Mouse (Mus musculus): ENCODE data around the gene Pofut1. TPM values are rescaled to one million over a fixed set of nuclear protein-coding genes. Genes with fewer than 3 reads are reported as not detected.

The Pofut1 gene
- polyA plus RNA-seq, 1 experiment, result 17.5 TPM

- peak; percentile 93 for DNase-seq
- H3K4me1 ChIP-seq (ENCODE audit: control insufficient read depth, insufficient read depth, low read length), result peaks cover 5% of the 10 kb centered on the region; the same call in 1 of the 2 replicates
- peak within 1 kb of the TSS; percentile 89 for H3K4me3 ChIP-seq (ENCODE audit: insufficient read depth, low read depth, low read length)
- H3K36me3 ChIP-seq (ENCODE audit: control insufficient read depth, insufficient read depth, low read length), result no peaks in the 10 kb centered on the region
- H3K27ac ChIP-seq (ENCODE audit: insufficient read depth, low read depth, low read length), result peak within 1 kb of the TSS; percentile 19; the same call in 1 of the 2 replicates
- H3K27me3 ChIP-seq (replicated peaks; ENCODE audit: control insufficient read depth, insufficient read depth, low read length), result no peaks in the 10 kb centered on the region
- no peak for TF ChIP-seq CTCF (conservative IDR thresholded peaks at IDR 0.05; ENCODE audit: insufficient read depth, insufficient read length, low read depth, low read length)
- no peak for TF ChIP-seq POLR2A (IDR thresholded peaks at IDR 0.05; ENCODE audit: low read depth, low read length)
- WGBS, result under 1% methylated on average over 63 of the region's 63 CpGs
Measured at GRCm38 (mm10) chr2:153290938-153291928, 49.9 kb downstream of the Pofut1 start, which contains the start of gene Kif3b. Gene Kif3b, plus strand, starts transcription at chr2:153291413.

- peak; percentile 34 for DNase-seq
- no peaks in the 10 kb centered on the region for H3K36me3 ChIP-seq (ENCODE audit: control insufficient read depth, insufficient read depth, low read length)
- H3K4me1 ChIP-seq (ENCODE audit: control insufficient read depth, insufficient read depth, low read length), result peaks cover 5% of the 10 kb centered on the region; the same call in 1 of the 2 replicates
- 0 out of 2 replicates have a peak overlapping the region, but pooled peaks have one; percentile 89 for H3K4me3 ChIP-seq (ENCODE audit: insufficient read depth, low read depth, low read length)
- 44% methylated on average over 7 of the region's 7 CpGs for WGBS
- no peaks in the 10 kb centered on the region for H3K27me3 ChIP-seq (replicated peaks; ENCODE audit: control insufficient read depth, insufficient read depth, low read length)
- TF ChIP-seq POLR2A (IDR thresholded peaks at IDR 0.05; ENCODE audit: low read depth, low read length), result no peak
- no peak for TF ChIP-seq CTCF (conservative IDR thresholded peaks at IDR 0.05; ENCODE audit: insufficient read depth, insufficient read length, low read depth, low read length)
- no peak overlapping the region for H3K27ac ChIP-seq (ENCODE audit: insufficient read depth, low read depth, low read length)
Measured at GRCm38 (mm10) chr2:153292305-153292861, 51.0 kb downstream of the Pofut1 start.

GRCm38 (mm10) chr2:153295196-153295595 is 53.9 kb downstream of the Pofut1 start:
- Histone ChIP-seq H3K27me3 (replicated peaks; ENCODE audit: control insufficient read depth, insufficient read depth, low read length) (no peaks in the 10 kb centered on the region), H3K4me1 (ENCODE audit: control insufficient read depth, insufficient read depth, low read length) (peaks cover 11% of the 10 kb centered on the region; the same call in 1 of the 2 replicates), H3K27ac (ENCODE audit: insufficient read depth, low read depth, low read length) (no peak overlapping the region), H3K4me3 (ENCODE audit: insufficient read depth, low read depth, low read length) (no peak overlapping the region), H3K36me3 (ENCODE audit: control insufficient read depth, insufficient read depth, low read length) (no peaks in the 10 kb centered on the region)
- TF ChIP-seq CTCF (conservative IDR thresholded peaks at IDR 0.05; ENCODE audit: insufficient read depth, insufficient read length, low read depth, low read length) (no peak), POLR2A (IDR thresholded peaks at IDR 0.05; ENCODE audit: low read depth, low read length) (no peak)
- 91% methylated on average over 4 of the region's 4 CpGs for WGBS
- DNase-seq, result no peak

DNA sequence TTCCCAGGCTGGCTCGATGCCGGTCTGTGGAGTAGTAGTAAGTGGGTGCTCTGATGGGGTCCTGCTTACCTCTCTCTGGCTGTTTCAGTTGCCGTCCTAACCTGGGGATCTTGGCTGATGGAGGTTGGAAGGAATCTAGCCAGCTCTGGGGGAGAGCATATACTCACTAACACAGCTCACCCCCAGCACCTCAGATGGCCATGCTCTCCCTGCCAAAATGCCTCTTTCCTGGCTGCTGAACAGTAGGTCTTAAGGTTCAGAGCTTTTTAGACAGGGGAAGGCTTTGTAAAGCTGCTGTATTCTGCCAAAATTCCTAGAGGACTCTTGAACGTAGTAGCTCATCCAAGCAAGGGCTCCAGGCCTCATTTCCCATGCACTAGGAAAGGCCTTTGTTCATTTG is 56.4 kb downstream of the Pofut1 start:
- no peak for DNase-seq
- WGBS, result 77% methylated on average over 4 of the region's 4 CpGs

DNA sequence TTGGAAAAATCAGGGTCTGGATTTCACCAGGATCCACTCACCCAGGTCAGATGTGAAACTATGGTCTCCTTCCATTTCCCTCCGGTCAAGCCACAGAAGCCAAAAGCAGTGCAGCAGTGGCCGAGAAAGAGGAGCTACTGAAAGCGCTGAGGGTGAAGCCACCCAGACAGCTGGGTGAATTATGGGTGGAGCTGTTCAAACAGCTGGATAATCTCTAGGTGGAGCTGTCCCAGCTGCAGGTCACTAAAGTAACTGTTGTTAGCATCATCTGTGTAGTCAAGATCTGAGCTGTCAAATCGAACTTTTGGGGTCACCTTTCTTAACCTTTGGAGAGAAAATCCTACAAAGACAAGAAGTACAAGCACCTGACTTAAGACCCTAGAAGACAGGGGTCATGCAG is 57.1 kb downstream of the Pofut1 start:
- WGBS, result 50% methylated on average over 4 of the region's 4 CpGs
- no peak for DNase-seq
- peak overlapping the region; percentile 16; the same call in 1 of the 2 replicates for H3K27ac ChIP-seq (ENCODE audit: insufficient read depth, low read depth, low read length)

More for the DNA sequence above, 56.4 kb downstream of the Pofut1 start:
- no peak for TF ChIP-seq CTCF (conservative IDR thresholded peaks at IDR 0.05; ENCODE audit: insufficient read depth, insufficient read length, low read depth, low read length)
- TF ChIP-seq POLR2A (IDR thresholded peaks at IDR 0.05; ENCODE audit: low read depth, low read length), result no peak
- Histone ChIP-seq H3K27ac (ENCODE audit: insufficient read depth, low read depth, low read length) (no peak overlapping the region), H3K36me3 (ENCODE audit: control insufficient read depth, insufficient read depth, low read length) (no peaks in the 10 kb centered on the region), H3K27me3 (replicated peaks; ENCODE audit: control insufficient read depth, insufficient read depth, low read length) (no peaks in the 10 kb centered on the region), H3K4me1 (ENCODE audit: control insufficient read depth, insufficient read depth, low read length) (peaks cover 6% of the 10 kb centered on the region; the same call in 1 of the 2 replicates), H3K4me3 (ENCODE audit: insufficient read depth, low read depth, low read length) (no peak overlapping the region)

GRCm38 (mm10) chr2:153298863-153299262 is 57.5 kb downstream of the Pofut1 start:
- 0 out of 2 replicates have a peak overlapping the region, but pooled peaks have one; percentile 16 for H3K27ac ChIP-seq (ENCODE audit: insufficient read depth, low read depth, low read length)
- H3K4me3 ChIP-seq (ENCODE audit: insufficient read depth, low read depth, low read length), result no peak overlapping the region
- peaks cover 6% of the 10 kb centered on the region; the same call in 1 of the 2 replicates for H3K4me1 ChIP-seq (ENCODE audit: control insufficient read depth, insufficient read depth, low read length)
- 0 out of 2 replicates have a peak, but pooled peaks have one; percentile 23 for TF ChIP-seq CTCF (conservative IDR thresholded peaks at IDR 0.05; ENCODE audit: insufficient read depth, insufficient read length, low read depth, low read length)
- TF ChIP-seq POLR2A (IDR thresholded peaks at IDR 0.05; ENCODE audit: low read depth, low read length), result no peak
- H3K36me3 ChIP-seq (ENCODE audit: control insufficient read depth, insufficient read depth, low read length), result no peaks in the 10 kb centered on the region
- H3K27me3 ChIP-seq (replicated peaks; ENCODE audit: control insufficient read depth, insufficient read depth, low read length), result no peaks in the 10 kb centered on the region
- WGBS, result 33% methylated on average over 4 of the region's 4 CpGs
- DNase-seq, result peak; percentile 29

More for the DNA sequence above, 57.1 kb downstream of the Pofut1 start:
- Histone ChIP-seq H3K4me3 (ENCODE audit: insufficient read depth, low read depth, low read length) (no peak overlapping the region), H3K36me3 (ENCODE audit: control insufficient read depth, insufficient read depth, low read length) (no peaks in the 10 kb centered on the region), H3K4me1 (ENCODE audit: control insufficient read depth, insufficient read depth, low read length) (peaks cover 6% of the 10 kb centered on the region; the same call in 1 of the 2 replicates), H3K27me3 (replicated peaks; ENCODE audit: control insufficient read depth, insufficient read depth, low read length) (no peaks in the 10 kb centered on the region)
- TF ChIP-seq CTCF (conservative IDR thresholded peaks at IDR 0.05; ENCODE audit: insufficient read depth, insufficient read length, low read depth, low read length) (no peak), POLR2A (IDR thresholded peaks at IDR 0.05; ENCODE audit: low read depth, low read length) (no peak)

Data from kidney, adult 2 months (tissue).